Mouse (Mus musculus): ENCODE data around the gene Spg11.
A peak's percentile ranks its signal among the peaks of the same experiment; 100 is the strongest.

Gene Spg11

GRCm38 (mm10) chr2:122059365-122060115, 58.6 kb downstream of the Spg11 start:
- no peak for DNase-seq

GRCm38 (mm10) chr2:122043926-122044325, 74.3 kb downstream of the Spg11 start:
- no peak for DNase-seq

- DNase-seq: no peak
These were observed 82.1 kb downstream of the Spg11 start for GRCm38 (mm10) chr2:122036064-122036463.

DNA sequence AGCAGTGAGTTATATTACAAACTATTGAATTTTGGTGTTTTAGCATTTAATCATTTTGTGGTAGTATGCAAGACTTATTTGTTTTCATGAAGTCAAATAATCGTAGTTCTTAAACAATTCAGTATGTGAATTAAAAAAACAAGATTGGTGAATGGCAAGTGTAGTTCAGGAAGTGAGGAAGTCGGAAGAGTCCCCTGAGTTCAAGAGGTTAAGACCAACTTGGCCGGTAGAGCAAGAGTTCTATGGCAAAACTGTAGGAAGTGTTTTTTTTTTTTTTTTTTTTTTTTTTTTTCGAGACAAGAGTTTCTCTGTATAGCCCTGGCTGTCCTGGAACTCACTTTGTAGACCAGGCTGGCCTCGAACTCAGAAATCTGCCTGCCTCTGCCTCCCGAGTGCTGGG, 86.2 kb downstream of the Spg11 start:
- DNase-seq: no peak

DNA sequence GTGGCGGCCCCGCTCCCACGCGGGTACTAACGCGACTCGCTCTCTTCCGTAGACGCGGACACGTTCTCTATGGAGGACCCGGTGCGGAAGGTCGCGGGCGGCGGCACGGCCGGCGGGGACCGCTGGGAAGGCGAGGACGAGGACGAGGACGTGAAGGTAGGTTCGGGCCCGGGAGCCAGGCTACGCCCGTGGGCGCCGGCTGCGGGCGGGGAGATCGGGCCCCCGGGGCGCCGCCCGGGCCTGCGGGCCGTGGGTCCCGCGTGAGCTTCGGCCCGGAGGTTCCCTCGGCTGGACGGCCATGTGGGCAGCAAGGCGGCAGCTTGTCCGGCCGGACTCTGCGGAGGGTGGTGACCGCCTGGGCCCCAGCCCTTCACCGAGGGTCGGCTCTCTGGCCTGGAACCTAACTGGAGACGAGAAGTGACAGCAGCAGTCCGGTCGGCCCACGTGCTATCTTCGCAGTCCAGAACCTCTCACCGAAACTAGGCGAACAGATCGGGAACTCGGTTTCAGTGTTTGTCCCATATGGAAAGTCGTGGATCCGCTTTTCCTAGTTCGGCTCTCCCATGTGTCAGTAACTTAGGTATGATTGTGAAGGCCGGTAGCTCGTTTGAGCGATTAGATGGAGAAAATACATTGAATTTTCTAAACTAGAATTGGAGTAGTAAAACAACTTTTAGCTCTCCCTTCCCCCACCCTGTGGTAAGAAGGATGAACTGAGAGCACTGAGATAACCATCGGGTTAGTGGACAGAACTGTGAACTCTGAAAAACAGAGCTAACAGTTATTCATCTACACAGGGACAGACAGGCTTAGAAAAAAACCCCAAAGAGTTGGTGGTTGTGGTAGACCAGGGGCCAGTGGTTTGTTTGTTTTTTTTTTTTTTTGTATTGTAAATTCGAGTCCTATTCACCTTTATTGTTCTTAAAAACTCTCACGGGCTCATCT, 89.2 kb downstream of the Spg11 start:
- DNase-seq: peak; percentile 65

DNA sequence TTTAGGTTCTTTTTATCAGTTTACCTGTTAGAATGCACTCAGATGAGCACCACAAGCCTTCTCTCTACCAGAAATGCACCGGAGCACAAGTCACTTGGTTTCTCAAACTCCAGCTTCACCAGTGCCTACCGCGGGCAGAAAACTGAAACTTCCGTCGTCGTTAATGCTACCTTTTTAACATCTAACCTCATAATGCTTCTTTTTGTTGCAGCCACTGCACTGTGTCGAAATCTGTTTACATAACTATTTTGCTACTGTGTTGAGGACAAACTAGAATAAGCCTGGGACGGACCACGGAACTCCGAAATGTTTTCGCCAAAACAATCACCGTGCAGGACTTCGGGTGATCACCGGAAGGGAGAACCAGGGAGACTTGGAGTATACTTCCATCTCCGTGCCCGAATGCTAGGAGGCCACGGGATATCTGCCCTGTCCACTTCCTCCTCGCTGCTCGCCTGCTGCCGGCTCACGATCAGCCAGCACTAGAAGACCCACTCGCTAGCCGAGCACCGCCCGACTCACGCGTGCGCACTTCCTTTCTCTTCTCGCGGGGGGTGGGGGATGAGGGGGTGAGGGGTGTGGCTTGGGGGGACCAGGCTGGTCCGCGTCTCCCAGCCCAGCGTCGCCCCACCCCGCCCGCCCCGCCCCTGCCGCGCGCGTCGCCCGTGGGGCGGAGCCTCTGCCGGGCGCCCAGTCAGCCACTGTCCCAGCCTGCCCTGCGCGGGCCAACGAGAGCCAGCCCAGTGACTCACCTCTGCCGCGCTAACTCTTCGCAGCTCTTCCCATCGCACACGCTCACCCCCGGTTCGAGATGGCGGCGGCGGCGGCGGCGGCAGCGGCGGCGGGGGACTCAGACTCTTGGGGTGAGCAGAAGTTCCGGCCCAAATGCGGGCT, 90.1 kb downstream of the Spg11 start, which contains the start of gene Eif3j1:
TSS of gene Eif3j1 (plus strand) at position 685 of the 894 bp plus-strand sequence.
- peak; percentile 94 for DNase-seq

DNA sequence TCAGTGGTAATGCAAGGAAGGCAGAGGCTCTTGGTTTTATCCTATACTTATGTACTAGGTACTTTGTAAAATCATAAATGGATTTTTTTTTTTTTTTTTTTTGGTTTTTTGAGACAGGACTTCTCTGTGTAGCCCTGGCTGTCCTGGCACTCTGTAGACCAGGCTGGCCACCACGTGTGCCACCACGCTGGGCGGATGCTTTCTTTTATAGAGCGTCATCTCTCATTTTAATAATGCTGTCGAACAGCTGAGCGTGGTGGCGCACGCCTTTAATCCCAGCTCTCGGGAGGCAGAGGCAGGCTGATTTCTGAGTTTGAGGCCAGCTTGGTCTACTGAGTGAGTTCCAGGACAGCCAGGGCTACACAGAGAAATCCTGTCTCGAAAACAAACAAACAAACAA, 91.1 kb downstream of the Spg11 start:
- peak; percentile 9 for DNase-seq

DNA sequence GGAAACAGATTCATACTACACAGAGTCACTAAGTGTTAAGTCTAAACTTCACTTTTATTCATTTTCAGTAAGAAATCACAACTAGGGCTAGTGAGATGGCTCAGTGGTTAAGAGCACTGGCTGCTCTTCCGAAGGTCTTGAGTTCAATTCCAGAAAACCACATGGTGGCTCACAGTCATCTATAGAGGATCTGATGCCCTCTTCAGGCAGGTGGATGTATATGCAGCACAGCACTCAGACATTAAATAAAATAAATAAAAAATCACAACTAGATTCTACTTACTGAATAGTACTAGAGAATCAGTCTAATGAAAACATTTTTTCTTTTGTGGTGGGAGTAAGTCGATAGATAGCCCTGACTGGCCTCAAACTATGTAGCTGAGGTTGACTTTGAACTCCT, 95.9 kb downstream of the Spg11 start:
- no peak for DNase-seq

- DNase-seq: no peak
These were observed 99.5 kb downstream of the Spg11 start for GRCm38 (mm10) chr2:122018705-122019104.

DNA sequence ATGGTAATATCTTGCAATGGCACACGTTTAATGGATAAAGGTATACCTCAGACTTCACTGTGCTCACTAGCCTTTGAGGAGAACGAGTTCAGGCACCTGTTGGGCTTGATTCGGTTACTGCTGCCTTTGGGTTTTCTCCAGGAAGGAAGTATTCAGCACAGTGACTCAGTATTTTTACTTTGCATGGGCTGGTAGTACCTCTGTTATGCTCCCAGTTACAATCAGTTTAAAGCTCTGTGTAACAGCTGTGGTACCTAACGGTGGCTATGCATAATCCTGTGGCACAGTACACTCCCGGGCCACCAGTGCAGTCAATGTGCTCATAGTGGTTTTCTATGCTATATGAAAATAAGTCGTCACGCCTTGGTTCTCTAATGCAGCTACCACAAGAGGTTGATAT, 106.7 kb downstream of the Spg11 start:
- DNase-seq: no peak

DNA sequence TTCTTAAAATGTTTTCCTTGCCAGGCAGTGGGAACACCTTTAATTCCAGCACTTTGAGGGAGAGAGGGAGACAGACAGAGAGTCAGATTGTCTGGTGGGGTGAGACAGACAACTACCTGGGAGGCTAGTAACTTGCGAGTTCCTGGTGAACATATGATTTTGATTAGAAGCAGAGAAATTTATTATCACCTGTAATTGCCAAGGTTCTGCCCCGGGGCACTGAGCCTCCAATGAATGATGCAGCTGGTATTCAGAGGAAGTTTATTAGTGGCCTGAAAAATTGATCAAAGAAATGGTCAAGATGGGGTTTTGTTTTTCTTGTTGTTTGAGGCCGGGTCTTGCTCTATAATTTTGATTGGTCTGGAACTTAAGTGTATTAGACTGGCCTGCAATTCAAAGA, 109.4 kb downstream of the Spg11 start:
- no peak for DNase-seq
